20 mouse cellular contexts compared by ENCODE assay signal in the genomic region with DNA sequence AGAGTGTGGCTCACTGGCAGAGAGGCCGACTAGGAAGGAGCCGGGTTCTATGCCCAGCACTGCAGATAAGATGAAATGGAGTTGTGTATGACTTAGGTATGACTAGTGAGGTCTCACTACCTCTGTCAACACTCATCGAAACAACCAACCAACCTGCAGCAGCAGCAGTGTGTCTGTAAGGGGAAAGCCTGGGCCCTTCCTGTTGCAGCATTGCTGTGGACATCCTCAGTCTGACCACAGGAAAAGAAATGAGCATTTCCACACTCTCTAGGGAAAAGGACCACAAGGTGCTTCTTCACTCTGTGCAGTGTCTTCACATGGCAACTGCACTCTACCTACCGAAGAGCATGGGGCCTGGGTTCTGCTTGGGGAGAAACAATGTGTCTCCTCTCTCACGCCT.
"Had no signal": no experiment of that assay in that cellular context is flagged by ENCODE, and none has a peak within 500 bp of the region (broad histone marks: within the 10 kb centered on the region; RNA-seq: fewer than 3 reads in every experiment).

No protein-coding gene starts in this region.

- H3K27ac ChIP-seq: intestine, embryonic 15.5 days; left cerebral cortex, adult 2 months; liver, embryonic 13.5 days; midbrain, embryonic 10.5 days; midbrain, embryonic 15.5 days; neural tube, embryonic 12.5 days; neural tube, embryonic 15.5 days; stomach, embryonic 15.5 days had no signal

- H3K36me3 ChIP-seq: intestine, embryonic 15.5 days; liver, embryonic 13.5 days; midbrain, embryonic 10.5 days; midbrain, embryonic 15.5 days; neural tube, embryonic 12.5 days; neural tube, embryonic 15.5 days; stomach, embryonic 15.5 days had no signal

- H3K9ac ChIP-seq: intestine, embryonic 15.5 days; liver, embryonic 13.5 days; midbrain, embryonic 15.5 days; neural tube, embryonic 12.5 days; neural tube, embryonic 15.5 days; stomach, embryonic 15.5 days had no signal

- H3K27me3 ChIP-seq: intestine, embryonic 15.5 days; liver, embryonic 13.5 days; megakaryocyte, embryonic 14.5 days; midbrain, embryonic 15.5 days; neural tube, embryonic 12.5 days; neural tube, embryonic 15.5 days; stomach, embryonic 15.5 days had no signal

- H3K4me3 ChIP-seq: intestine, embryonic 15.5 days; left cerebral cortex, adult 2 months; liver, embryonic 13.5 days; megakaryocyte, embryonic 14.5 days; midbrain, embryonic 10.5 days; midbrain, embryonic 15.5 days; neural tube, embryonic 12.5 days; neural tube, embryonic 15.5 days; stomach, embryonic 15.5 days had no signal

- ATAC-seq: intestine, embryonic 15.5 days; midbrain, embryonic 15.5 days had no signal

- H3K9me3 ChIP-seq: intestine, embryonic 15.5 days; liver, embryonic 13.5 days; megakaryocyte, embryonic 14.5 days; midbrain, embryonic 15.5 days; neural tube, embryonic 12.5 days; neural tube, embryonic 15.5 days; stomach, embryonic 15.5 days had no signal

- H3K4me1 ChIP-seq: liver, embryonic 13.5 days; megakaryocyte, embryonic 14.5 days; stomach, embryonic 15.5 days had no signal

- DNase-seq: kidney, adult 11 months; kidney, adult 9 months; kidney, postnatal 14 days; layer of hippocampus, postnatal 36 days; liver, embryonic 13.5 days; lung, adult 2 months; lung, postnatal 14 days; lung, postnatal 4 days; retina, postnatal 1 day; right cerebral cortex, postnatal 25 days; spleen, adult 18-20 months; thymus, postnatal 25 days had no signal

- H3K4me2 ChIP-seq: intestine, embryonic 15.5 days; liver, embryonic 13.5 days; midbrain, embryonic 15.5 days; neural tube, embryonic 12.5 days; neural tube, embryonic 15.5 days; stomach, embryonic 15.5 days had no signal
